Mouse (Mus musculus): ENCODE measurements around the gene Apeh.

The Apeh gene

GRCm38 (mm10) chr9:108051184-108051930, 43.0 kb downstream of the Apeh start:
- DNase-seq (ENCODE audit: low spot score), result no peak

GRCm38 (mm10) chr9:108049561-108050251, 44.7 kb downstream of the Apeh start:
- no peak for DNase-seq (ENCODE audit: low spot score)

- DNase-seq (ENCODE audit: low spot score), result peak; percentile 91
Measured at GRCm38 (mm10) chr9:108049016-108049455, 45.4 kb downstream of the Apeh start, which contains the start of gene Gmppb. TSS of gene Gmppb (plus strand) at chr9:108049242.

GRCm38 (mm10) chr9:108048566-108048955, 45.8 kb downstream of the Apeh start:
- no peak for DNase-seq (ENCODE audit: low spot score)

- DNase-seq (ENCODE audit: low spot score), result no peak
Measured at GRCm38 (mm10) chr9:108047601-108048565, 46.5 kb downstream of the Apeh start.

GRCm38 (mm10) chr9:108046582-108046981, 47.8 kb downstream of the Apeh start:
- DNase-seq (ENCODE audit: low spot score), result no peak

- DNase-seq (ENCODE audit: low spot score), result no peak
Measured at GRCm38 (mm10) chr9:108044751-108045492, 49.5 kb downstream of the Apeh start.

All from layer of hippocampus, adult 9-10 months (tissue).